ENCODE assay signal across 24 mouse cellular contexts in genomic region chr6:65605778-65606177, GRCm38 (mm10).
"Had no signal": no experiment of that assay in that cellular context is flagged by ENCODE, and none has a peak within 500 bp of the region (broad histone marks: within the 10 kb centered on the region; RNA-seq: fewer than 3 reads in every experiment).

No protein-coding gene starts in this region.

- H3K4me2 ChIP-seq: intestine, embryonic 15.5 days; kidney, embryonic 15.5 days; limb, embryonic 12.5 days; limb, embryonic 15.5 days; liver, embryonic 11.5 days; midbrain, embryonic 13.5 days; neural tube, embryonic 12.5 days; neural tube, embryonic 15.5 days; stomach, embryonic 15.5 days had no signal

- H3K4me3 ChIP-seq: intestine, embryonic 15.5 days; kidney, embryonic 15.5 days; limb, embryonic 12.5 days; limb, embryonic 15.5 days; megakaryocyte, embryonic 14.5 days; midbrain, embryonic 10.5 days; midbrain, embryonic 13.5 days; neural tube, embryonic 12.5 days; neural tube, embryonic 15.5 days; stomach, embryonic 15.5 days had no signal

- H3K27me3 ChIP-seq: intestine, embryonic 15.5 days; kidney, embryonic 15.5 days; limb, embryonic 12.5 days; limb, embryonic 15.5 days; megakaryocyte, embryonic 14.5 days; midbrain, embryonic 13.5 days; neural tube, embryonic 12.5 days; neural tube, embryonic 15.5 days; stomach, embryonic 15.5 days had no signal

- H3K9me3 ChIP-seq: intestine, embryonic 15.5 days; kidney, embryonic 15.5 days; limb, embryonic 12.5 days; limb, embryonic 15.5 days; megakaryocyte, embryonic 14.5 days; midbrain, embryonic 10.5 days; midbrain, embryonic 13.5 days; neural tube, embryonic 12.5 days; neural tube, embryonic 15.5 days; stomach, embryonic 15.5 days had no signal

- ATAC-seq: intestine, embryonic 15.5 days; liver, postnatal 0 days; midbrain, embryonic 13.5 days had no signal

- H3K27ac ChIP-seq: intestine, embryonic 15.5 days; kidney, embryonic 15.5 days; limb, embryonic 12.5 days; limb, embryonic 15.5 days; liver, embryonic 14.5 days; midbrain, embryonic 10.5 days; midbrain, embryonic 13.5 days; neural tube, embryonic 12.5 days; neural tube, embryonic 15.5 days; stomach, embryonic 15.5 days had no signal

- H3K36me3 ChIP-seq: intestine, embryonic 15.5 days; kidney, embryonic 15.5 days; limb, embryonic 12.5 days; limb, embryonic 15.5 days; midbrain, embryonic 10.5 days; midbrain, embryonic 13.5 days; neural tube, embryonic 12.5 days; neural tube, embryonic 15.5 days; stomach, embryonic 15.5 days had no signal

- H3K4me1 ChIP-seq: intestine, embryonic 15.5 days; kidney, embryonic 15.5 days; limb, embryonic 12.5 days; limb, embryonic 15.5 days; midbrain, embryonic 10.5 days; midbrain, embryonic 13.5 days; neural tube, embryonic 12.5 days; neural tube, embryonic 15.5 days; stomach, embryonic 15.5 days had no signal

- DNase-seq: kidney, adult 11 months; kidney, adult 8-10 months; kidney, postnatal 10 days; kidney, postnatal 36 days; layer of hippocampus, postnatal 36 days; left cerebral cortex, postnatal 4 days; liver, postnatal 0 days; right cerebral cortex, adult 18-20 months; right cerebral cortex, postnatal 14 days; right cerebral cortex, postnatal 4 days; thymus, adult 18-20 months; thymus, postnatal 4 days had no signal

- H3K9ac ChIP-seq: intestine, embryonic 15.5 days; kidney, embryonic 15.5 days; limb, embryonic 12.5 days; limb, embryonic 15.5 days; liver, embryonic 14.5 days; liver, postnatal 0 days; midbrain, embryonic 13.5 days; neural tube, embryonic 12.5 days; neural tube, embryonic 15.5 days; stomach, embryonic 15.5 days had no signal
